Mouse (Mus musculus) bone marrow, adult 2 months (tissue): Measurements from ENCODE around the gene Gfer. TPM values are rescaled to one million over a fixed set of nuclear protein-coding genes. Genes with fewer than 3 reads are reported as not detected.
A peak's percentile ranks its signal among the peaks of the same experiment; 100 is the strongest.
"Not testable (repeated sequence)": the region's sequence is repeated elsewhere in the genome, so short reads cannot be mapped to it uniquely, and the experiment has no call there.

Experiments used
- H3K27ac ChIP-seq: fragments of 200-500 bp; 2 replicates; pipeline ENCODE4 v1.5.1; 2012; ENCODE audit warnings: low read depth, mild to moderate bottlenecking, control low read depth, inconsistent platforms, low read length; ENCODE audit not compliant: control insufficient read depth, poor library complexity, insufficient read depth
- H3K4me1 ChIP-seq: fragments of 200-500 bp; 2 replicates; pipeline ENCODE4 v1.6.1; 2011; ENCODE audit warnings: low read length; ENCODE audit not compliant: control insufficient read depth, insufficient read depth
- H3K4me3 ChIP-seq: fragments of 200-500 bp; replicated peaks from 2 replicates; pipeline ENCODE3; 2011; ENCODE audit warnings: mild to moderate bottlenecking, low read depth, low read length, control low read depth; ENCODE audit not compliant: control insufficient read depth
- CTCF ChIP-seq: fragments of 200-500 bp; IDR thresholded peaks from 2 replicates; pipeline ENCODE4 v1.5.1; 2011; ENCODE audit warnings: low read length, control low read depth; ENCODE audit not compliant: control insufficient read depth, insufficient read depth
- POLR2A ChIP-seq: fragments of 200-500 bp; IDR thresholded peaks from 2 replicates; pipeline ENCODE4 v1.6.1; 2011; ENCODE audit warnings: low read depth, mild to moderate bottlenecking, control low read depth, low read length, borderline replicate concordance; ENCODE audit not compliant: control insufficient read depth
- WGBS: fragments of 180-500 bp; shearing (Covaris S2); methylation state at CpG from one replicate; pipeline ENCODE4 v1.1.7; 2018; 5-methylcytosine and 5-hydroxymethylcytosine counted together
- polyA plus RNA-seq: library from polyadenylated mRNA; stranded (reverse); fragments of >200 nt; gene quantifications from 2 replicates; pipeline ENCODE4 v1.2.4, GENCODE M21; 2011; ENCODE audit warnings: low replicate concordance; ENCODE audit not compliant: missing spikeins, insufficient read depth, insufficient read length

Gene Gfer
- polyA plus RNA-seq, 1 experiment = 42.9 TPM

- Histone ChIP-seq H3K4me3 (no peak overlapping the region), H3K4me1 (peaks cover 2% of the 10 kb centered on the region), H3K27ac (no peak overlapping the region)
- 63% methylated on average over 5 of the region's 5 CpGs for WGBS
- TF ChIP-seq POLR2A (no peak), CTCF (no peak)
Observed at GRCm38 (mm10) chr17:24671346-24671745, 24.6 kb downstream of the Gfer start.

- WGBS = 7% methylated on average over 8 of the region's 8 CpGs
- peak overlapping the region; percentile 94 for H3K4me3 ChIP-seq
- H3K4me1 ChIP-seq = peaks cover 2% of the 10 kb centered on the region
- peak overlapping the region; percentile 79 for H3K27ac ChIP-seq
- TF ChIP-seq CTCF (no peak), POLR2A (no peak)
Observed at GRCm38 (mm10) chr17:24670246-24670844, 25.6 kb downstream of the Gfer start.

GRCm38 (mm10) chr17:24669545-24670245 lies 26.3 kb downstream of the Gfer start, which contains the start of gene Zfp598:
Zfp598 (plus strand) TSS chr17:24669687.
- peak within 1 kb of the TSS; percentile 79 for H3K27ac ChIP-seq
- peak within 1 kb of the TSS; percentile 94 for H3K4me3 ChIP-seq
- peaks cover 2% of the 10 kb centered on the region for H3K4me1 ChIP-seq
- no peak; the same call in 1 of the 2 replicates for TF ChIP-seq POLR2A
- WGBS = under 1% methylated on average over 79 of the region's 80 CpGs

- 7% methylated on average over 15 of the region's 15 CpGs for WGBS
- Histone ChIP-seq H3K27ac (peak overlapping the region; percentile 79), H3K4me3 (peak overlapping the region; percentile 61)
- H3K4me1 ChIP-seq = not testable (repeated sequence)
Observed at GRCm38 (mm10) chr17:24669214-24669544, 26.8 kb downstream of the Gfer start.

- peaks cover 2% of the 10 kb centered on the region for H3K4me1 ChIP-seq
- no peak overlapping the region for H3K27ac ChIP-seq
- H3K4me3 ChIP-seq = no peak overlapping the region
- TF ChIP-seq CTCF (peak; percentile 43; the same call in 1 of the 2 replicates), POLR2A (no peak)
- 17% methylated on average over 6 of the region's 6 CpGs for WGBS
Observed at GRCm38 (mm10) chr17:24667416-24667815, 28.5 kb downstream of the Gfer start.

- WGBS = 66% methylated on average over 7 of the region's 7 CpGs
Observed at GRCm38 (mm10) chr17:24667011-24667410, 28.9 kb downstream of the Gfer start.

GRCm38 (mm10) chr17:24658017-24658758 lies 37.8 kb downstream of the Gfer start, which contains the start of gene Npw:
Npw (minus strand) TSS chr17:24658457.
- Histone ChIP-seq H3K4me3 (no peak within 1 kb of the TSS), H3K27ac (no peak within 1 kb of the TSS), H3K4me1 (no peaks in the 10 kb centered on the region)
- whole genome bisulfite sequencing = 3% methylated on average over 47 of the region's 47 CpGs
- no peak for TF ChIP-seq POLR2A
- no peak for TF ChIP-seq CTCF

More at GRCm38 (mm10) chr17:24667011-24667410, 28.9 kb downstream of the Gfer start:
- H3K4me1 ChIP-seq, H3K4me3 ChIP-seq, H3K27ac ChIP-seq: not testable (repeated sequence)

GRCm38 (mm10) chr17:24654969-24655368 lies 41.0 kb downstream of the Gfer start:
- Histone ChIP-seq H3K27ac (no peak overlapping the region), H3K4me1 (no peaks in the 10 kb centered on the region; the same call in 1 of the 2 replicates), H3K4me3 (no peak overlapping the region)
- TF ChIP-seq CTCF (no peak), POLR2A (no peak)
- 79% methylated on average over 4 of the region's 4 CpGs for WGBS
